In the genomic region with DNA sequence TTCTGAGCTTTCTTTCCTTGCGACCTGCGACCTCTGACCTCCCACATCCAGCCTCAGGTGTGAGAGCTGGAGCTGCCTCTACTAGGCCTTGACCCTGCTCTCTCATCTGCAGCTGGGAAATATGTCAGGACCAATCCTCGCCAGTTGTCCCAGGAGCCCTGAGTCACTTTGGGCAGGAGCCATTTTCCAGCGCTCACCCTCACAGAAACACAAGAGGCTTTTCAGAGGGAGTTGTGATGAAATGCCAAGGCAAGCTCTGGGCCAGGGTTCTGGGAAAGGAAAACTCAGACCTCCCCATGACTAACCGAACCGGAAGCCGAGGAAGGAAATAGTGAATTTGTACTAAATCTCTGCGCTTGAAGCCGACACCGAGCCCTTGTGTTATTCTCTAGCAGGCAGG, we compare ENCODE assay signal across 10 mouse cellular contexts. TPM values are rescaled to one million over a fixed set of nuclear protein-coding genes. Genes with fewer than 3 reads are reported as not detected.
A peak's percentile ranks its signal among the peaks of the same experiment; 100 is the strongest.
DNase-seq lines count a peak whose midpoint lies in the region; ATAC-seq and TF ChIP-seq lines count a peak whose summit lies in the region.
"Had no signal": no experiment of that assay in that cellular context is flagged by ENCODE, and none has a peak within 500 bp of the region (broad histone marks: within the 10 kb centered on the region; RNA-seq: fewer than 3 reads in every experiment).

No protein-coding gene starts in this region.

- ATAC-seq in hindbrain, postnatal 0 days: peak; percentile 55; the same call in 1 of the 2 replicates
- ATAC-seq in limb, embryonic 14.5 days (ENCODE audit: low FRiP score, low read depth): no peak
- ATAC-seq in intestine, embryonic 16.5 days: no peak

- no peak overlapping the region for H3K4me3 ChIP-seq in hindbrain, postnatal 0 days (ENCODE audit: low read length)
- no peak overlapping the region for H3K4me3 ChIP-seq in hindbrain, embryonic 10.5 days
- no peak overlapping the region for H3K4me3 ChIP-seq in limb, embryonic 14.5 days (replicated peaks; ENCODE audit: low read length)
- H3K4me3 ChIP-seq in intestine, embryonic 16.5 days (ENCODE audit: low read length): no peak overlapping the region
- H3K4me3 ChIP-seq: neural tube, embryonic 13.5 days had no signal

- DNase-seq in hindbrain, postnatal 0 days (ENCODE audit: low spot score): peak; percentile 38
- DNase-seq in hindbrain, embryonic 10.5 days (ENCODE audit: low spot score): no peak
- peak; percentile 86 to 93 for DNase-seq in adrenal gland, adult (ENCODE audit: inconsistent age in 2 of 2, low spot score in 1 of 2)
- peak; percentile 77 for DNase-seq in gastrocnemius, postnatal 14 days
- peak; percentile 12 for DNase-seq in limb, embryonic 14.5 days (ENCODE audit: low spot score)
- no peak for DNase-seq in thymus, postnatal 0 days (ENCODE audit: low spot score)
- no peak for DNase-seq in c-Kit-positive CD71-positive TER-119-positive erythroid progenitor cells, embryonic 14.5 days (ENCODE audit: low spot score)

- no peak overlapping the region for H3K9ac ChIP-seq in hindbrain, postnatal 0 days (replicated peaks; ENCODE audit: low read length)
- no peak overlapping the region for H3K9ac ChIP-seq in limb, embryonic 14.5 days (ENCODE audit: low read depth, low read length, severe bottlenecking)
- no peak overlapping the region for H3K9ac ChIP-seq in intestine, embryonic 16.5 days (ENCODE audit: low read depth, low read length)
- H3K9ac ChIP-seq: liver, embryonic 14.5 days; neural tube, embryonic 13.5 days had no signal

- peaks cover 3% of the 10 kb centered on the region; the same call in 1 of the 2 replicates for H3K4me1 ChIP-seq in hindbrain, postnatal 0 days (ENCODE audit: insufficient read depth, low read length)
- H3K4me1 ChIP-seq in hindbrain, embryonic 10.5 days (replicated peaks): peaks cover 16% of the 10 kb centered on the region
- H3K4me1 ChIP-seq in limb, embryonic 14.5 days (ENCODE audit: control insufficient read depth, insufficient read depth, low read length): peaks cover 17% of the 10 kb centered on the region
- H3K4me1 ChIP-seq in intestine, embryonic 16.5 days (ENCODE audit: control insufficient read depth, insufficient read depth, low read length): peaks cover 9% of the 10 kb centered on the region

- H3K4me2 ChIP-seq in hindbrain, postnatal 0 days (ENCODE audit: low read depth, low read length): no peak overlapping the region
- H3K4me2 ChIP-seq in limb, embryonic 14.5 days (replicated peaks; ENCODE audit: low read depth, low read length, severe bottlenecking): no peak overlapping the region
- H3K4me2 ChIP-seq in intestine, embryonic 16.5 days (ENCODE audit: low read depth, low read length): no peak overlapping the region
- H3K4me2 ChIP-seq: neural tube, embryonic 13.5 days had no signal

- TF ChIP-seq CTCF in hindbrain, postnatal 0 days (IDR thresholded peaks at IDR 0.05; ENCODE audit: low read depth): no peak

- H3K27me3 ChIP-seq in hindbrain, postnatal 0 days (ENCODE audit: insufficient read depth, low read length): no peaks in the 10 kb centered on the region
- no peaks in the 10 kb centered on the region for H3K27me3 ChIP-seq in hindbrain, embryonic 10.5 days (ENCODE audit: insufficient read depth, poor library complexity, severe bottlenecking)
- no peaks in the 10 kb centered on the region for H3K27me3 ChIP-seq in limb, embryonic 14.5 days (ENCODE audit: control insufficient read depth, insufficient read depth, low read length)
- no peaks in the 10 kb centered on the region for H3K27me3 ChIP-seq in intestine, embryonic 16.5 days (replicated peaks; ENCODE audit: control insufficient read depth, insufficient read depth, low read length)
- H3K27me3 ChIP-seq: neural tube, embryonic 13.5 days had no signal

- H3K9me3 ChIP-seq in hindbrain, postnatal 0 days (ENCODE audit: low read length): no peaks in the 10 kb centered on the region
- H3K9me3 ChIP-seq in hindbrain, embryonic 10.5 days: no peaks in the 10 kb centered on the region
- no peaks in the 10 kb centered on the region for H3K9me3 ChIP-seq in limb, embryonic 14.5 days (ENCODE audit: control insufficient read depth, low read length)
- no peaks in the 10 kb centered on the region for H3K9me3 ChIP-seq in intestine, embryonic 16.5 days (ENCODE audit: control insufficient read depth, low read length)
- H3K9me3 ChIP-seq: neural tube, embryonic 13.5 days had no signal

- no peaks in the 10 kb centered on the region for H3K36me3 ChIP-seq in hindbrain, postnatal 0 days (ENCODE audit: insufficient read depth, low read length)
- no peaks in the 10 kb centered on the region for H3K36me3 ChIP-seq in hindbrain, embryonic 10.5 days
- no peaks in the 10 kb centered on the region for H3K36me3 ChIP-seq in limb, embryonic 14.5 days (ENCODE audit: control insufficient read depth, insufficient read depth, low read length)
- no peaks in the 10 kb centered on the region for H3K36me3 ChIP-seq in intestine, embryonic 16.5 days (ENCODE audit: control insufficient read depth, insufficient read depth, low read length)
- H3K36me3 ChIP-seq: neural tube, embryonic 13.5 days had no signal

- 74% methylated on average over 10 of the region's 10 CpGs for WGBS in hindbrain, postnatal 0 days
- 85% methylated on average over 10 of the region's 10 CpGs for WGBS in hindbrain, embryonic 10.5 days
- 72% methylated on average over 10 of the region's 10 CpGs for WGBS in limb, embryonic 14.5 days
- WGBS in intestine, embryonic 16.5 days: 75% methylated on average over 10 of the region's 10 CpGs

- TF ChIP-seq POLR2A in limb, embryonic 14.5 days (IDR thresholded peaks at IDR 0.05; ENCODE audit: borderline replicate concordance, extremely low read depth, insufficient read depth, insufficient read length): no peak

- no peak overlapping the region for H3K27ac ChIP-seq in hindbrain, postnatal 0 days
- no peak overlapping the region for H3K27ac ChIP-seq in hindbrain, embryonic 10.5 days
- H3K27ac ChIP-seq in limb, embryonic 14.5 days (replicated peaks; ENCODE audit: low read depth, low read length): no peak overlapping the region; the same call in 1 of the 2 replicates
- no peak overlapping the region for H3K27ac ChIP-seq in intestine, embryonic 16.5 days (ENCODE audit: low read length)
- H3K27ac ChIP-seq: liver, embryonic 14.5 days; neural tube, embryonic 13.5 days had no signal

- intact Hi-C loops in gastrocnemius, postnatal 14 days (cut with DNase I; ENCODE audit: low total_unique reads): no loop called here

RNA-seq across cellular contexts. Expression of gene Galnt2, which starts 38.2 kb away (rescaled TPM):
- 36.5 and 77.6 TPM in 2 replicates for total RNA-seq in hindbrain, postnatal 0 days (2014; rRNA removed)
- polyA plus RNA-seq in hindbrain, postnatal 0 days (2015; fragmentation: Nextera tagmentation; extraction: Ambion mirVana): 53.3 and 54.9 TPM in 2 replicates
- polyA plus RNA-seq in hindbrain, embryonic 10.5 days (2016; fragmentation: Nextera tagmentation; extraction: Ambion mirVana): 42.2 and 56.0 TPM in 2 replicates
- 10 to 100 TPM; 30.4 to 32.4 TPM for total RNA-seq in gastrocnemius, postnatal 14 days (2021)
- polyA plus RNA-seq in limb, embryonic 14.5 days (2012; rRNA removed): 34.9 and 37.8 TPM in 2 replicates
- 66.9 and 76.1 TPM in 2 replicates for polyA plus RNA-seq in limb, embryonic 14.5 days (2014; fragmentation: Nextera tagmentation; extraction: Ambion mirVana)
- polyA plus RNA-seq in intestine, embryonic 16.5 days (2015; fragmentation: Nextera tagmentation; extraction: Ambion mirVana): 35.1 and 35.9 TPM in 2 replicates
- polyA plus RNA-seq in thymus, postnatal 0 days (2015; fragmentation: Nextera tagmentation; extraction: Ambion mirVana): 70.9 and 73.9 TPM in 2 replicates

Comparison
In these comparisons a context has a peak if more than half of its experiments do, and no peak if none do; other contexts are left out.
1. DNase-seq: peak in hindbrain, postnatal 0 days (single experiment), adrenal gland, adult (2 of 2), gastrocnemius, postnatal 14 days (single experiment) and limb, embryonic 14.5 days (single experiment); none in hindbrain, embryonic 10.5 days (single experiment), thymus, postnatal 0 days (single experiment) and c-Kit-positive CD71-positive TER-119-positive erythroid progenitor cells, embryonic 14.5 days (single experiment).